Mouse (Mus musculus): ENCODE data around the gene Fyn.

DNA sequence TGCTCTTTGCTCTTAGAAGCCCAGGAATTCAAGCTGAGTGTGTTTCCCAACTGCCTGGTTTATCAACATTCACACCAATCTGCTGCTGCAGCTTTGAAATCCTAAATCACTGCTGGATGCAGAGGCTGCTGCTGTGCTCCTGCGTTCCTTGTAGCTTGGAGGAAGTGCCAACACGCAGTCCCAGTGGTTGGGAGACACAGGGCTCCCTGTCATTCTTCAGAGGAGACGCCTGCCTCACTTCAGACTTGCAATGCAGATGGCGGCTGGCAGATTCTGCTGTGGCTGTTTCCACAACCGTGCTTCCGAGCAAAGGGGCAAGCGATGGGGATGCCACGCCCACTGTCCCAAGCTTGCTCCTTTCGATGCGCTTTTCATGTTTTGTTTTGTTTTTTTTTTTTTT lies 132.9 kb downstream of the Fyn start:
- TF ChIP-seq CTCF (IDR thresholded peaks at IDR 0.05; ENCODE audit: low read depth, low read length) (no peak), TAL1 (conservative IDR thresholded peaks at IDR 0.05; ENCODE audit: low read depth, low read length) (no peak)
